ENCODE assay signal across 26 mouse cellular contexts in the genomic region with DNA sequence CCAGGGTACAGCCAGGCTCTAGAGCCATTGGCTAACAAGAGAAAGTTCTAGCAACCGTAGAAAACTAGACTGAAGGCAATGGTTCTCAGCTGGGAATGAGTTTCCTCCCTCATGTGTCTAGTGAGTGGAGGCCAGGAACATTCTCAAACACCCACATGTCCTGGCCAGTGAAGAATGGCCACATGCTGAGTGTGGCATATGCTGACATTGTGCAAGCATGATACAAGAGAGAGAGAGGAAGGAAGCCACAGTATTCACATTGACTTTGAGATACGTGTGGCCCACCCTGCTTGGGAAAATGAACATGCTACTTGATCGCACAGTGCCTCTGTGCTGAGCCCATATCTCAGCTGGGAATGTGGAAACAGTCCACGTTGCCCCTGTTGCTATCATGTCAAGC.
DNase-seq lines count a peak whose midpoint lies in the region; ATAC-seq lines count a peak whose summit lies in the region.
"Had no signal": no experiment of that assay in that cellular context is flagged by ENCODE, and none has a peak within 500 bp of the region (broad histone marks: within the 10 kb centered on the region; RNA-seq: fewer than 3 reads in every experiment).

No protein-coding gene starts in this region.

- H3K27ac ChIP-seq in midbrain, embryonic 10.5 days (replicated peaks), result no peak overlapping the region
- H3K27ac ChIP-seq: forebrain, embryonic 15.5 days; gastrocnemius, adult 2 months; hindbrain, embryonic 10.5 days; hindbrain, embryonic 15.5 days; kidney, embryonic 15.5 days; limb, embryonic 12.5 days; liver, embryonic 15.5 days; midbrain, embryonic 12.5 days; neural tube, embryonic 13.5 days had no signal

- peaks cover 97% of the 10 kb centered on the region for H3K27me3 ChIP-seq in midbrain, embryonic 10.5 days (ENCODE audit: low read depth, poor library complexity, severe bottlenecking)
- H3K27me3 ChIP-seq: forebrain, embryonic 15.5 days; hindbrain, embryonic 15.5 days; liver, embryonic 15.5 days had no signal

- no peaks in the 10 kb centered on the region for H3K36me3 ChIP-seq in midbrain, embryonic 10.5 days
- H3K36me3 ChIP-seq: forebrain, embryonic 15.5 days; G1E; hindbrain, embryonic 10.5 days; hindbrain, embryonic 15.5 days; kidney, embryonic 15.5 days; limb, embryonic 12.5 days; liver, embryonic 15.5 days; midbrain, embryonic 12.5 days; neural tube, embryonic 13.5 days had no signal

- no peak overlapping the region for H3K4me3 ChIP-seq in midbrain, embryonic 10.5 days
- H3K4me3 ChIP-seq: forebrain, embryonic 15.5 days; gastrocnemius, adult 2 months; hindbrain, embryonic 10.5 days; hindbrain, embryonic 15.5 days; kidney, embryonic 15.5 days; limb, embryonic 12.5 days; liver, embryonic 15.5 days; midbrain, embryonic 12.5 days; neural tube, embryonic 13.5 days had no signal

- ATAC-seq in megakaryocyte progenitor cell, adult 5-6 weeks (replicated peaks; ENCODE audit: poor library complexity), result peak; percentile 75
- ATAC-seq: forebrain, embryonic 15.5 days; inflammation-experienced regulatory T-cells, adult 6 months had no signal

- H3K9me3 ChIP-seq in midbrain, embryonic 10.5 days (replicated peaks), result no peaks in the 10 kb centered on the region
- H3K9me3 ChIP-seq: forebrain, embryonic 15.5 days; G1E; hindbrain, embryonic 10.5 days; hindbrain, embryonic 15.5 days; kidney, embryonic 15.5 days; limb, embryonic 12.5 days; liver, embryonic 15.5 days; midbrain, embryonic 12.5 days; neural tube, embryonic 13.5 days had no signal

- WGBS in midbrain, embryonic 10.5 days, result 83% methylated on average over 4 of the region's 4 CpGs

- peak; percentile 38 for DNase-seq in cerebellum, adult 11 months
- DNase-seq in cerebellum, adult 8-10 months, result no peak
- peak; percentile 55 to 56 for DNase-seq in cerebellum, adult 18-20 months
- DNase-seq in cerebellum, postnatal 25 days, result peak; percentile 59 to 67
- no peak for DNase-seq in lung, postnatal 10 days
- DNase-seq in midbrain, embryonic 10.5 days (ENCODE audit: low spot score), result no peak
- DNase-seq: adrenal gland, postnatal 14 days; gastrocnemius, adult 2 months; heart, postnatal 14 days; kidney, adult 18-20 months; kidney, postnatal 36 days; layer of hippocampus, postnatal 36 days; lung, embryonic 14.5 days; thymus, adult 2 months; thymus, postnatal 4 days had no signal

- H3K4me1 ChIP-seq in midbrain, embryonic 10.5 days, result 0 out of 2 replicates have a peak, but pooled peaks cover 4% of the 10 kb centered on the region
- H3K4me1 ChIP-seq: forebrain, embryonic 15.5 days; hindbrain, embryonic 10.5 days; hindbrain, embryonic 15.5 days; kidney, embryonic 15.5 days; limb, embryonic 12.5 days; liver, embryonic 15.5 days; midbrain, embryonic 12.5 days; neural tube, embryonic 13.5 days had no signal

Comparison
In these comparisons a context has a peak if more than half of its experiments do, and no peak if none do; other contexts are left out.
1. DNase-seq: peak in cerebellum, adult 11 months (single experiment), cerebellum, adult 18-20 months (2 of 2) and cerebellum, postnatal 25 days (2 of 2); none in cerebellum, adult 8-10 months (single experiment), lung, postnatal 10 days (single experiment) and midbrain, embryonic 10.5 days (single experiment).